18 mouse cellular contexts compared by ENCODE assay signal in the genomic region with DNA sequence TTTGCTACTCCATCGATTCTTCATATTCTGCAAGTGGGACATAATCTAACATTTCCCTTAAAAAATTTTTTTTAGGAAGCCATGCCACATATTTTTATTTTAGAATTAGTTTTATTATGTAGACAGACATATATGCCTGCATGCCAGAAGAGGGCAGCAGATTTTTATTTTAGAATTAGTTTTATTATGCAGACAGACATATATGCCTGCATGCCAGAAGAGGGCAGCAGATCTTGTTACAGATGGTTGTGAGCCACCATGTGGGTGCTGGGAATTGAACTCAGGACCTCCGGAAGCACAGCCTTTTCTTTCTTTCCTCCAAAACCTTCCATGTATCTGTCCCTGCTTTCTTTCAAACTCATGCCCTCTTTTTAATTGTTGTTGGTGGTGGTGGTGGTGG. TPM values are rescaled to one million over a fixed set of nuclear protein-coding genes. Genes with fewer than 3 reads are reported as not detected.
DNase-seq lines count a peak whose midpoint lies in the region; ATAC-seq and TF ChIP-seq lines count a peak whose summit lies in the region.
"Had no signal": no experiment of that assay in that cellular context is flagged by ENCODE, and none has a peak within 500 bp of the region (broad histone marks: within the 10 kb centered on the region; RNA-seq: fewer than 3 reads in every experiment).

No protein-coding gene starts in this region.

- H3K4me2 ChIP-seq in intestine, postnatal 0 days (replicated peaks; ENCODE audit: low read depth) = no peak overlapping the region
- no peak overlapping the region for H3K4me2 ChIP-seq in intestine, embryonic 16.5 days (ENCODE audit: low read depth, low read length)
- no peak overlapping the region for H3K4me2 ChIP-seq in midbrain, postnatal 0 days (ENCODE audit: low read depth, low read length, poor library complexity, severe bottlenecking)
- H3K4me2 ChIP-seq in midbrain, embryonic 14.5 days (ENCODE audit: low read length) = no peak overlapping the region
- H3K4me2 ChIP-seq: liver, embryonic 15.5 days; midbrain, embryonic 13.5 days had no signal

- no peaks in the 10 kb centered on the region; the same call in 1 of the 2 replicates for H3K36me3 ChIP-seq in intestine, postnatal 0 days (ENCODE audit: control insufficient read depth, insufficient read depth)
- H3K36me3 ChIP-seq in intestine, embryonic 16.5 days (ENCODE audit: control insufficient read depth, insufficient read depth, low read length) = 0 out of 2 replicates have a peak, but pooled peaks cover 4% of the 10 kb centered on the region
- 0 out of 2 replicates have a peak, but pooled peaks cover 3% of the 10 kb centered on the region for H3K36me3 ChIP-seq in midbrain, postnatal 0 days (ENCODE audit: insufficient read depth, low read length)
- H3K36me3 ChIP-seq in midbrain, embryonic 14.5 days (ENCODE audit: control insufficient read depth, insufficient read depth, low read length) = peaks cover 4% of the 10 kb centered on the region

- no peaks in the 10 kb centered on the region for H3K9me3 ChIP-seq in intestine, postnatal 0 days (ENCODE audit: control insufficient read depth)
- no peaks in the 10 kb centered on the region for H3K9me3 ChIP-seq in intestine, embryonic 16.5 days (ENCODE audit: control insufficient read depth, low read length)
- no peaks in the 10 kb centered on the region for H3K9me3 ChIP-seq in midbrain, postnatal 0 days (ENCODE audit: low read length)
- no peaks in the 10 kb centered on the region for H3K9me3 ChIP-seq in midbrain, embryonic 14.5 days (ENCODE audit: control insufficient read depth, low read length)
- H3K9me3 ChIP-seq: limb, embryonic 10.5 days; liver, embryonic 15.5 days; midbrain, embryonic 13.5 days had no signal

- H3K27ac ChIP-seq in intestine, postnatal 0 days (ENCODE audit: low read depth, low read length) = no peak overlapping the region
- no peak overlapping the region for H3K27ac ChIP-seq in intestine, embryonic 16.5 days (ENCODE audit: low read length)
- no peak overlapping the region for H3K27ac ChIP-seq in midbrain, postnatal 0 days (ENCODE audit: low read depth, low read length)
- H3K27ac ChIP-seq in midbrain, embryonic 14.5 days (replicated peaks; ENCODE audit: low read depth, low read length) = no peak overlapping the region
- H3K27ac ChIP-seq: limb, embryonic 10.5 days; liver, embryonic 15.5 days; macrophage; midbrain, embryonic 13.5 days had no signal

- 0 out of 2 replicates have a peak, but pooled peaks cover 3% of the 10 kb centered on the region for H3K4me1 ChIP-seq in intestine, postnatal 0 days (replicated peaks; ENCODE audit: control insufficient read depth, insufficient read depth, low read length)
- 0 out of 2 replicates have a peak, but pooled peaks cover 3% of the 10 kb centered on the region for H3K4me1 ChIP-seq in intestine, embryonic 16.5 days (ENCODE audit: control insufficient read depth, insufficient read depth, low read length)
- 0 out of 2 replicates have a peak, but pooled peaks cover 2% of the 10 kb centered on the region for H3K4me1 ChIP-seq in midbrain, postnatal 0 days (ENCODE audit: insufficient read depth, low read length)
- 0 out of 2 replicates have a peak, but pooled peaks cover 4% of the 10 kb centered on the region for H3K4me1 ChIP-seq in midbrain, embryonic 14.5 days (ENCODE audit: control insufficient read depth, insufficient read depth, low read length)

- H3K9ac ChIP-seq in intestine, postnatal 0 days (ENCODE audit: low read depth, low read length) = no peak overlapping the region
- no peak overlapping the region for H3K9ac ChIP-seq in intestine, embryonic 16.5 days (ENCODE audit: low read depth, low read length)
- H3K9ac ChIP-seq in midbrain, postnatal 0 days (replicated peaks; ENCODE audit: low read length, poor library complexity, severe bottlenecking) = no peak overlapping the region
- no peak overlapping the region for H3K9ac ChIP-seq in midbrain, embryonic 14.5 days (replicated peaks; ENCODE audit: low read length)
- H3K9ac ChIP-seq: liver, embryonic 15.5 days; midbrain, embryonic 13.5 days had no signal

- peak; percentile 21 for DNase-seq in midbrain, postnatal 0 days (ENCODE audit: low spot score)
- no peak for DNase-seq in midbrain, embryonic 14.5 days
- DNase-seq in R1 (ENCODE audit: low read depth, low spot score) = peak; percentile 38
- no peak for DNase-seq in ovary, postnatal 36 days (ENCODE audit: low spot score)
- no peak for DNase-seq in adrenal gland, postnatal 4 days (ENCODE audit: low spot score in 2 of 2)
- DNase-seq: adrenal gland, adult 8-10 months; cerebellum, adult 9-10 months; heart, adult 18-20 months; kidney, postnatal 10 days; layer of hippocampus, adult 9-11 months had no signal

- H3K27me3 ChIP-seq in intestine, postnatal 0 days (replicated peaks; ENCODE audit: control insufficient read depth, insufficient read depth, low read length) = peaks cover 11% of the 10 kb centered on the region; the same call in 1 of the 2 replicates
- no peaks in the 10 kb centered on the region for H3K27me3 ChIP-seq in intestine, embryonic 16.5 days (replicated peaks; ENCODE audit: control insufficient read depth, insufficient read depth, low read length)
- no peaks in the 10 kb centered on the region for H3K27me3 ChIP-seq in midbrain, postnatal 0 days (ENCODE audit: insufficient read depth, low read length)
- H3K27me3 ChIP-seq in midbrain, embryonic 14.5 days (ENCODE audit: control insufficient read depth, insufficient read depth, low read length) = no peaks in the 10 kb centered on the region
- H3K27me3 ChIP-seq: midbrain, embryonic 13.5 days had no signal

- no peak overlapping the region for H3K4me3 ChIP-seq in intestine, postnatal 0 days (ENCODE audit: low read depth, low read length)
- no peak overlapping the region for H3K4me3 ChIP-seq in intestine, embryonic 16.5 days (ENCODE audit: low read length)
- H3K4me3 ChIP-seq in midbrain, postnatal 0 days (ENCODE audit: low read depth, low read length) = no peak overlapping the region
- H3K4me3 ChIP-seq in midbrain, embryonic 14.5 days (replicated peaks; ENCODE audit: low read depth, low read length) = no peak overlapping the region
- H3K4me3 ChIP-seq: limb, embryonic 10.5 days; liver, embryonic 15.5 days; midbrain, embryonic 13.5 days had no signal

- WGBS in intestine, postnatal 0 days = 89% methylated on average over 2 of the region's 2 CpGs
- 91% methylated on average over 2 of the region's 2 CpGs for WGBS in intestine, embryonic 16.5 days
- WGBS in midbrain, postnatal 0 days = 95% methylated on average over 2 of the region's 2 CpGs
- 97% methylated on average over 2 of the region's 2 CpGs for WGBS in midbrain, embryonic 14.5 days

- peak; percentile 62 for TF ChIP-seq CTCF in intestine, postnatal 0 days (IDR thresholded peaks at IDR 0.05; ENCODE audit: low read depth)
- peak; percentile 56 for TF ChIP-seq CTCF in midbrain, postnatal 0 days (IDR thresholded peaks at IDR 0.05)

- no peak for ATAC-seq in intestine, postnatal 0 days
- ATAC-seq in intestine, embryonic 16.5 days = no peak
- ATAC-seq in midbrain, postnatal 0 days (ENCODE audit: low FRiP score) = no peak
- no peak for ATAC-seq in midbrain, embryonic 14.5 days (ENCODE audit: low FRiP score, low TSS enrichment)
- ATAC-seq: forebrain, embryonic 14.5 days; midbrain, embryonic 13.5 days had no signal

RNA-seq across cellular contexts. Expression of a gene that starts 3.7 kb away (rescaled TPM):
- 0.14 and 0.31 TPM in 2 replicates for polyA plus RNA-seq in intestine, postnatal 0 days (2015; fragmentation: Nextera tagmentation; extraction: Ambion mirVana)
- polyA plus RNA-seq in intestine, embryonic 16.5 days (2015; fragmentation: Nextera tagmentation; extraction: Ambion mirVana) = 0.66 and 0.81 TPM in 2 replicates
- 2.8 and 3.0 TPM in 2 replicates for total RNA-seq in midbrain, postnatal 0 days (2014; rRNA removed)
- polyA plus RNA-seq in midbrain, postnatal 0 days (2015; fragmentation: Nextera tagmentation; extraction: Ambion mirVana) = 4.1 and 4.8 TPM in 2 replicates
- polyA plus RNA-seq in midbrain, embryonic 14.5 days (2014; fragmentation: Nextera tagmentation; extraction: Ambion mirVana) = 2.3 and 2.9 TPM in 2 replicates
- 1 to 10 TPM; 1.8 to 2.8 TPM for total RNA-seq in adrenal gland, postnatal 4 days (2021)
- total RNA-seq: heart, postnatal 25 days had no signal
- polyA plus RNA-seq: liver, embryonic 15.5 days; macrophage had no signal

RNA-seq across cellular contexts. Expression of a gene that starts 15.2 kb away (rescaled TPM):
- 162 and 186 TPM in 2 replicates for polyA plus RNA-seq in intestine, postnatal 0 days (2015; fragmentation: Nextera tagmentation; extraction: Ambion mirVana)
- 149 and 162 TPM in 2 replicates for polyA plus RNA-seq in intestine, embryonic 16.5 days (2015; fragmentation: Nextera tagmentation; extraction: Ambion mirVana)
- total RNA-seq in midbrain, postnatal 0 days (2014; rRNA removed) = 30.6 and 42.8 TPM in 2 replicates
- polyA plus RNA-seq in midbrain, postnatal 0 days (2015; fragmentation: Nextera tagmentation; extraction: Ambion mirVana) = 179 and 182 TPM in 2 replicates
- polyA plus RNA-seq in midbrain, embryonic 14.5 days (2014; fragmentation: Nextera tagmentation; extraction: Ambion mirVana) = 135 and 165 TPM in 2 replicates
- total RNA-seq in adrenal gland, postnatal 4 days (2021) = 10 to 100 TPM; 63.8 to 68.9 TPM

RNA-seq across cellular contexts. Expression of a gene that starts 50.6 kb away (rescaled TPM):
- polyA plus RNA-seq in intestine, postnatal 0 days (2015; fragmentation: Nextera tagmentation; extraction: Ambion mirVana) = 1.3 and 1.6 TPM in 2 replicates
- polyA plus RNA-seq in intestine, embryonic 16.5 days (2015; fragmentation: Nextera tagmentation; extraction: Ambion mirVana) = 1.2 and 2.1 TPM in 2 replicates
- total RNA-seq in midbrain, postnatal 0 days (2014; rRNA removed) = 1.2 and 1.5 TPM in 2 replicates
- 0.64 and 0.99 TPM in 2 replicates for polyA plus RNA-seq in midbrain, postnatal 0 days (2015; fragmentation: Nextera tagmentation; extraction: Ambion mirVana)
- polyA plus RNA-seq in midbrain, embryonic 14.5 days (2014; fragmentation: Nextera tagmentation; extraction: Ambion mirVana) = 0.12 and 0.24 TPM in 2 replicates
- total RNA-seq in adrenal gland, postnatal 4 days (2021) = 1 to 10 TPM; 1.5 to 4.5 TPM
- polyA plus RNA-seq: forebrain, embryonic 14.5 days; limb, embryonic 10.5 days; macrophage had no signal

RNA-seq across cellular contexts. Expression of a gene that starts 55.2 kb away (rescaled TPM):
- polyA plus RNA-seq in intestine, postnatal 0 days (2015; fragmentation: Nextera tagmentation; extraction: Ambion mirVana) = 1.0 and 1.1 TPM in 2 replicates
- 0.62 and 0.98 TPM in 2 replicates for polyA plus RNA-seq in intestine, embryonic 16.5 days (2015; fragmentation: Nextera tagmentation; extraction: Ambion mirVana)
- total RNA-seq in midbrain, postnatal 0 days (2014; rRNA removed) = 1.7 and 3.0 TPM in 2 replicates
- 0.78 and 0.96 TPM in 2 replicates for polyA plus RNA-seq in midbrain, postnatal 0 days (2015; fragmentation: Nextera tagmentation; extraction: Ambion mirVana)
- 3.2 and 4.5 TPM in 2 replicates for polyA plus RNA-seq in midbrain, embryonic 14.5 days (2014; fragmentation: Nextera tagmentation; extraction: Ambion mirVana)
- total RNA-seq in adrenal gland, postnatal 4 days (2021) = 1 to 10 TPM in 1 of 2 experiments, under 1 TPM in 1; 0.90 to 1.6 TPM
- polyA plus RNA-seq: macrophage had no signal

Comparison
In these comparisons a context has a peak if more than half of its experiments do, and no peak if none do; other contexts are left out.
1. DNase-seq: peak in midbrain, postnatal 0 days (single experiment) and R1 (single experiment); none in midbrain, embryonic 14.5 days (single experiment), ovary, postnatal 36 days (single experiment) and adrenal gland, postnatal 4 days (0 of 2).